Mouse (Mus musculus) WW6 (cell line): ENCODE measurements around the gene Gm21060.
A peak's percentile ranks its signal among the peaks of the same experiment; 100 is the strongest.
"Not testable (repeated sequence)": the region's sequence is repeated elsewhere in the genome, so short reads cannot be mapped to it uniquely, and the experiment has no call there.

Source experiments
- DNase-seq: peaks from one replicate; pipeline ENCODE4 v3.0.0-alpha.2; 2013; ENCODE audit warnings: low read depth, low spot score

Gene Gm21060

GRCm38 (mm10) chr19:61296969-61297368, at the start of gene Gm21060:
Gm21060 (minus strand) TSS chr19:61297069.
- no peak for DNase-seq

DNA sequence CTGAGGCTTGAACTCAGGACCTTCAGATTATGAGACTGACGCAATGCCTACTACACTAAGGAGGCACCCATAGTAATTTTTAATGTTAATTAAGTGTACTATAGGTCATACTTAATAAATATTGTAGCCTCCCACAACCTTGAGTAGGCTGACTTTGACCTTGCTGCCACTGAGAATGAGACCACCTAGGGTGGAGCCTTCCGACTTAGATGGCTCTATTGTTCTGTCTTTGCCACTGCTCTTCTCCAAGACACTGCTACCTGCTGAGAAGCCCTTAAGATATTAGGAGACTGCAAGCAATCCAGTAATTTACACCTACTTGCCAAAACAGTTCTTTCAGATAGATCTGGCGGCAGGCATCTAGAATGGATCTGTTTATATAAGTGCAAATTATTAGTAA, 24.0 kb upstream of the Gm21060 start:
- DNase-seq, result not testable (repeated sequence)

DNA sequence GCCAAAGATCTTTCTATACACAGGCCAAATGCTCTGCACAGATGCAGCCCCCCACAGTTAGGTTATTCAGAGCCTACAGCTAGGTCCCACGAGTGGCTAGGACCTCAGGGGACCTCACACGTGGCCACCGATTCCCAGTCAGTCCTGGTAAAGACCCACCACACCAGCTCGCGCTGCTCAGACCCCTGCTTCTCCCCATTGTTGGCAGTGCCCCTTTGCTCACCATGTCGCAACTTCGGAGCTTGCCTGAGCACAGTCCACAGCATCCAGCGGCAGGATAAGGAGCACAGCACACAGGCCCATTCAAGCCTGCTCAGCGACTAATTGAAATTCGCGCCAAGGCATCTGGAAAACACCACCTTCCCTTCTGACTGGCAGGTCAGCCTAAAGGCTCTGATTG, 16.3 kb upstream of the Gm21060 start:
- DNase-seq, result not testable (repeated sequence)

- DNase-seq, result not testable (repeated sequence)
These were observed 15.5 kb upstream of the Gm21060 start for GRCm38 (mm10) chr19:61312400-61312799.

- DNase-seq, result not testable (repeated sequence)
These were observed 11.2 kb upstream of the Gm21060 start for GRCm38 (mm10) chr19:61308083-61308482.

- not testable (repeated sequence) for DNase-seq
These were observed 11.8 kb downstream of the Gm21060 start for GRCm38 (mm10) chr19:61285033-61285432.

DNA sequence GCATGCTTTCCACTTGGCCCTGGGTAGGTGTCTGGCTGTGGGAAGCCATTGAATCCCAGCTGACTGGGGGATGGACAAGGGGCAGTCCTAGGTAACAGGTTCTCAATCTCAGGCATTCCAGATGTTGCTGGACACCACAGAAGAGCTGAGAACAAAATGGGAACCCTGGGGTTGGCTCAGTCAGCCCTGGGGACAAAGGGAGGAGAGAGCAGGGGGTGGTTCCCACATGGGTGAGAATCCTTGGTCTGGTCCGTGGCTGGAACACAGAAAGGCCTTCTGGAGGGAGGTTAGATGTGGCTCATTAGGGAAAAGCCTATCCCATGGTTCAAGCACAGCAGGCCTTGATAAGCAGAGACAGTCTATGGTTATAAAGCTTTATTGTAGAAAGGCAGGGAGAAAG, 13.3 kb downstream of the Gm21060 start:
- no peak for DNase-seq

GRCm38 (mm10) chr19:61275446-61275845, 21.4 kb downstream of the Gm21060 start:
- DNase-seq, result no peak

- not testable (repeated sequence) for DNase-seq
These were observed 27.7 kb downstream of the Gm21060 start for GRCm38 (mm10) chr19:61269141-61269540.

GRCm38 (mm10) chr19:61267141-61267540, 29.7 kb downstream of the Gm21060 start:
- DNase-seq, result no peak

GRCm38 (mm10) chr19:61266651-61267050, 30.2 kb downstream of the Gm21060 start:
- no peak for DNase-seq

GRCm38 (mm10) chr19:61266246-61266615, 30.6 kb downstream of the Gm21060 start:
- no peak for DNase-seq

GRCm38 (mm10) chr19:61265349-61266245, 31.3 kb downstream of the Gm21060 start:
- DNase-seq, result peak; percentile 100

GRCm38 (mm10) chr19:61264933-61265332, 31.9 kb downstream of the Gm21060 start:
- DNase-seq, result no peak

DNA sequence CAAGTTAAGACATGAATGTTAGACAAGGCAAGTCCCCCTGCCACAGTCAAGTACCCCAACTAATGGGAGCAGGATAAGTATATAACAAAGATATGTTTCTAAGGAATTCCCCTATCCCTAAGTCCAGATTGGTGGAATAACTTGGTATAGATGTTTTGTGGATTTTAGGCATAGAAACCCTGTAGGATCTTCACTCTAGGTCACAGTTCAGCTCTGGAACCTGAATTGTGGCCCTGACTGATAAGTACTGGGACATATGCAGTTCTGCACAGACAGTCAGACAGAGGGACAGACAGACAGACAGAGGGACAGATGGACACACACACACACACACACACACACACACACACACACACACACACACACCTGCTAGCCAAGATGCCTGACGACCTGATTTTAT, 32.6 kb downstream of the Gm21060 start:
- peak; percentile 76 for DNase-seq

GRCm38 (mm10) chr19:61261241-61261640, 35.6 kb downstream of the Gm21060 start:
- DNase-seq, result no peak

- no peak for DNase-seq
These were observed 39.1 kb downstream of the Gm21060 start for GRCm38 (mm10) chr19:61257733-61258132.

- DNase-seq, result no peak
These were observed 40.5 kb downstream of the Gm21060 start for GRCm38 (mm10) chr19:61256166-61256887.

GRCm38 (mm10) chr19:61247334-61247733, 49.5 kb downstream of the Gm21060 start:
- DNase-seq, result not testable (repeated sequence)
